Mouse (Mus musculus) splenic B cell, adult 2 months (primary cell): ENCODE data around the gene Xrcc5.

Experiments used
- DNase-seq: peaks from one replicate; pipeline ENCODE4 v3.0.0-alpha.2; 2011; ENCODE audit warnings: low read depth, low spot score
- H3K27me3 ChIP-seq: 2 replicates; pipeline ENCODE4 v1.6.1; 2012; ENCODE audit warnings: mild to moderate bottlenecking, low read length, moderate library complexity, mixed read lengths; ENCODE audit not compliant: control insufficient read depth, poor library complexity, insufficient read depth, severe bottlenecking
- H3K36me3 ChIP-seq: 2 replicates; pipeline ENCODE4 v1.6.1; 2012; ENCODE audit warnings: mild to moderate bottlenecking, low read length, moderate library complexity, mixed read lengths; ENCODE audit not compliant: control insufficient read depth, poor library complexity, insufficient read depth, severe bottlenecking

Xrcc5 gene

DNA sequence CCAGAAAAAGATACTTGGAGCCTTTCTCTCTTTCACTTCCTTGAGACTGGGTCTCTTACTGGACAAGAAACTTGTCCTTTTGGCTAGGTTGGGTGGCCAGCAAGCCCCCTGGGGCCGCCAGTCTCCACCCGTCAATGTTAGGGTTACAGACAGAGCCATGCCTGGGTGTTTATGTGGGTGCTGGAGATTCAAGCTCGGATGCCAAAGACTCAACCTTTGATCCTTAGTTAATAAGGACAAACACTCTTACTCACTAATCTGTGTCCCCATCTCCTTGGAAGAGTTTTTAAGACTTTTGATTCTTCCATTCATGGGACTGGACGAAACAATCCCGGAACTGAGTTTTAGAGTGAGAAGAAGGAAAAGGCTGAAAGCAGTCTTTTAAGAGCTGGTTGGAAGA lies 31.1 kb downstream of the Xrcc5 start:
- H3K36me3 ChIP-seq: peaks cover 10% of the 10 kb centered on the region; the same call in 1 of the 2 replicates

DNA sequence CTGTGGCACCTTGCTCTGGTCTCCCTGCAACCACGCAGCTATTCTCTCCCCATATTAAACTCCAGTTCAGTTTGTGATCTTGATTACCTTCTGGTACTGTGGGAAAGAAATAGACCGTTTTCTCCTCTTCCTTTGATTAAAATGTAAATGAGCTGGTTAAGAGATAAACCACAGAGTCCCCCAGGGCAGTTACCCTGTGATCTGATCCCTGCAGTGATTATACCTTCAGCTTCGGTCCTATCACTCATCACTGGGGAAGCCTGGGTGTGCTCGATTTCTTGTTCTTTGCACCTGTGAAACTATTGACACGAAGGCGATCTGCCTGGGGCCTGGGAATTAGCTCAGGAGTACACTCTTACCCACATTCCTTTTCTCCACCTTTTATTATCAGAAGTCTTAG lies 40.7 kb downstream of the Xrcc5 start:
- no peak for DNase-seq
- 0 out of 2 replicates have a peak, but pooled peaks cover 2% of the 10 kb centered on the region for H3K36me3 ChIP-seq

More for the DNA sequence above, 31.1 kb downstream of the Xrcc5 start:
- DNase-seq: no peak
- H3K27me3 ChIP-seq: no peaks in the 10 kb centered on the region

DNA sequence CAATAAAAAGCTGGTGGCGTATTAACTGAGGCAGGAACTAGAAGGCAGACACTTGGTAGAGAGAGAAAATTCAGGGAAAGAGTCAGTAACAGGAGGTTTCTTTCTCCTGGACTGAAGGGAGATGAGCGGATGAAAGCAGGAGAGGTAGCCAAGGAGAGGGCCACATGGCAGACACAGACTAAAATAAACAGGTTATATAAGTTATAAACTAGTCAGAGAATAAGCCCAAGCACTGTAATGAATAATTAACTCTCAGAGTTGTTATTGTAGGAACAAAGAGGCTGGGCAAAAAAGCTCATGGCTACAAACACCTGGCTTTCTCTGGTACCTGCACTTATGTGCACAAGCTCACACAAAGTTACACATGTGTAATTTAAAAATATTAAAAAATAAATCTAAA lies 47.6 kb downstream of the Xrcc5 start:
- Histone ChIP-seq H3K36me3 (peaks cover 6% of the 10 kb centered on the region), H3K27me3 (no peaks in the 10 kb centered on the region)
- no peak for DNase-seq

More for the DNA sequence above, 40.7 kb downstream of the Xrcc5 start:
- H3K27me3 ChIP-seq: no peaks in the 10 kb centered on the region

DNA sequence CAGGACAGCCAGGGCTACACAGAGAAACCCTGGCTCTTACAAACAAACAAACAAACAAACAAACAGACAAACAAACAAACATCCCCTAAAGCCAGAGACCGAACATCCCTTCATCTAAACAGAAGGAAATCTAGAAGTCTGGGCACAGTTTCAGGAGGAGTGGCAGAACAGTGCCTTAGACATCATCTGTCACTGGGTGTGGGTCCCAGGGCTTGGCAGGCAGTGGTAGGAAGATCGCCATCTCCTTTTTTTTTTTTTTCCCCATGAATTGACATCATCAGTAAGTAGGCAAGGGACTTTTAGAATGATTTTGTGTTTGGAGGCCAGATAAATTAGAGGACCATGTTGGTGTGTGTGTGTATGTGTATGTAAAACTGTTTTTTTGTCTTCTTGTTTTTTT lies 51.0 kb downstream of the Xrcc5 start:
- no peak for DNase-seq
- H3K36me3 ChIP-seq: peaks cover 6% of the 10 kb centered on the region
- H3K27me3 ChIP-seq: no peaks in the 10 kb centered on the region

DNA sequence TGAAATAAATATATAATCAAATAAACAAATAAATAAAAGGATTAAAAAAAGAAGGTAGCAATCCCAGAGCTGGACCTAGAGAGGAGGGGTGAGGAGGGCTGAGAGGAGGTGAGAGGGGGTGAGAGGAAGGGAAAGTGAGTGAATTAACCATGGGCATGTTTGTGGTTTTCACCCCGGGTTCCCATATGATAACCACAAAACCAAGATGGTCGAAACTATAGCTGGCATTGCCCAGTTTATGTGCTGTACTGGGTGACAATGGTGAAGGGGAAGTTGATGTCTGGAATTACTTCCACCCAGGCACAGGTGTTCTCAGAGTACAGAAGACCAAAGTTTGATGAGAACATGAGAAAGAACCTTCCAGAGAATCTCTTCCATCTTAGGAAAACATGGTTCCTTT lies 52.2 kb downstream of the Xrcc5 start:
- Histone ChIP-seq H3K36me3 (peaks cover 6% of the 10 kb centered on the region), H3K27me3 (no peaks in the 10 kb centered on the region)
- no peak for DNase-seq

DNA sequence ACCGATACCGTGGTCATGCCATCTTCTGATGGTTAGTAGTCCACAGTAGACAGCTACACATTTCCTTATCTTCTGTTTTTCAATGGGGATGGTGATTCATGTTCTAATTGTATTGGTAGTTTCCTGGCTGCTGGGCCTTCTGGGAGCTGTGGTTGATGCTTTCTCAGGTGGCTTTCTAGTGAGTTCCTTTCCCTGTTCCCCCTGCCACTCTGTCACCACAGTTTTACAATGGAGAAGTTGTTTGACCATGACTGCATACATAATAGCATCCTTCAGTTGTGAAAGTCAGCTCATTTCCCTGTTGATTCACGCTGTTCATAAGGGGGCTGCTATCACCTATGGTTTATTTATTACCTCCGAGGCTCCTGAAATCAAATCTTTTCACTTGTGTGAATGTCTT lies 53.6 kb downstream of the Xrcc5 start:
- DNase-seq: no peak
- H3K27me3 ChIP-seq: no peaks in the 10 kb centered on the region
- H3K36me3 ChIP-seq: peaks cover 4% of the 10 kb centered on the region; the same call in 1 of the 2 replicates

DNA sequence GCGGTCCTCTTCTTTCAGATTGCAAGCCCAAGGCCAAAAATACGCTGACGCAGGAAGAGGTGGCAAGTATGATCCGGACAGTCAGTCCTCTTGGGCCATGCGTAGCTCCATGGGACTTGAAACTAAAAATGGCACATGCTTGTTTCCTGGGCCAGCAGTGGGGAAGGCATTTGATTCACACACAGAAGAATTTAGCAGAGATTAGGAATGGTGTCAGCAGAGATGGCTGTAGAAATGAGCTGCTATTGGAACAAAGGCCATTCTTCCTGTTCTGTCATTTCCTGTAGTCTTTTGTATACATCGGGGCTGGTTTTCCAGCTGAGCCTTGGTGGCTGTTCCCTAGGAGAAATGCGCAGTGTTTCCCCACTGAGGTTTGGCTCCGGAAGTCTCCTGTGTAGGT lies 57.4 kb downstream of the Xrcc5 start:
- DNase-seq: no peak
- Histone ChIP-seq H3K36me3 (no peaks in the 10 kb centered on the region; the same call in 1 of the 2 replicates), H3K27me3 (no peaks in the 10 kb centered on the region)

DNA sequence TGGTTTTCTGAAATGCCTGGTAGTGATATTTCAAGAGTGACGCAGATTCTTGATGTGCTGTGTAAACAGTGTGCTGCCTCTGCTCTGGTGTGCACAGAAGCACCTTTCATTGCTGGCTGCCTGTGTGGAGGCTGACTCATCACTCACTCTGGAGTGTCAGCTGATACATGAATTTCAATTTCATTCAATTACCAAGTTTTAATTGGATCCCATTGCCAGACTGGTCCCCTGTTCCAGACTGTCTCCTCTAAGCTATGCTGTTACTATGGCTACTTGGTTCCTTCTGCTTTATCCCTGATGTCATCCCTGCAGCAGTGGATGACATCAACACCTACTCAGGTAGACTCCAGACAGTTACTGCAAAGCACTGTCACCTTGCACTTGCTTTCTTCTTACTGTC lies 65.3 kb downstream of the Xrcc5 start:
- Histone ChIP-seq H3K36me3 (peaks cover 3% of the 10 kb centered on the region; the same call in 1 of the 2 replicates), H3K27me3 (no peaks in the 10 kb centered on the region)
- DNase-seq: no peak

DNA sequence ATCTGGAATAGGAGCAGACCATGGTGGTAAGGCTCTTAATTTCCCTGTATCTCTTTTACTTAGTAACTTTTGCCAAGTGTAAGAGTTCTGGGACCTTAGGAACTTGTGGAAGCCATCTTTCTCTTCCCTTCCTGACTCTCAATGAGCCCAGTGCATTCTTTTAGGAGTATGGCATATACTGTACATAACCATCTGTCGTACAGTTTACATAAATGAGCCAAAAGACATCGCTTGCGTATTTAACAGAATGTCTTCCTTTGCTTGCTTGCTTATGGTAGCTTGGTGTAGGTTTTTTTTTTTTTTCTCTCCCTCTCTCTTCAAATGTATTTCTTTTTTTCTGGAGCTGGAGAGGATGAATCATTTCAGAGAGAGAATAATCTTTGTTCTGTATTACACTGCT lies 65.7 kb downstream of the Xrcc5 start:
- no peak for DNase-seq
- Histone ChIP-seq H3K36me3 (peaks cover 3% of the 10 kb centered on the region; the same call in 1 of the 2 replicates), H3K27me3 (no peaks in the 10 kb centered on the region)

DNA sequence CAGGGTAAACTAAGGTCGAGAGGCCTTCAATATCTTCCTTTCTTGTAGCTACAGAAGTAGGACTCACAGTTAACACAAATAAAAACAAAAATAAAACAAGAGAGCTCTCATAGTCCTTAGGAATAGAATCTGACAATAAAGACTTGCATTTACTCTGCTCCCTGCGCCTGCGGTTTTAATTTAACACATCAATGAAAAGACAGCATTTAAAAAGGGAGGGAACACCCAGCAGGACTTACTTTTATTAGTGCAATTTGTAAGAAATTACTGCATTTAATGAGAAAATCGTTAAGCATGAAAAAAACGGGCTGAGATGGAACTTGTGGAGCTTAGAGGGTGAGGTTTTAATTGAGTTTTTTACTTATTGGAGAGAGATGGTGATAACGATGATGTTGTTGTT lies 66.4 kb downstream of the Xrcc5 start:
- no peak for DNase-seq
- Histone ChIP-seq H3K36me3 (peaks cover 3% of the 10 kb centered on the region; the same call in 1 of the 2 replicates), H3K27me3 (no peaks in the 10 kb centered on the region)

DNA sequence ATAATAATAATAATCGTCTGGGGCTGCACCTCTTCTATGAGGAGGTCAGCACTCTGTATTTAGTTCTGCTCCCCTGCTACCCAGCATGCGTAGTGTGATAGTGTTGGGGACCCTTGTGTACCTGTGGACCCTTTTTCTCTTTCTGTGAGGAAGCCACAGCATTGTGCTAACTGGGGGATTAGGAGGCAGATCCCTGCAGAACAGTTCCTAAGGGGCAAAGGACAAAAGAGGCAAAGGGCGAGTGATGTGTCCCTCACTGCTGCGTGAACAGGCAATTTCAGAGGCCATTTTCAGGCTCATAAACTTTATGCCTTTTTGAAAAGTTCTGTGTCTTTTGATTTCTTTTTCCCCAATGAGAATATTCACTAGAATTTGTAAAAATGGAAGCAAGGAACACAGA lies 66.8 kb downstream of the Xrcc5 start:
- H3K36me3 ChIP-seq: peaks cover 3% of the 10 kb centered on the region; the same call in 1 of the 2 replicates
- DNase-seq: no peak
- H3K27me3 ChIP-seq: no peaks in the 10 kb centered on the region

DNA sequence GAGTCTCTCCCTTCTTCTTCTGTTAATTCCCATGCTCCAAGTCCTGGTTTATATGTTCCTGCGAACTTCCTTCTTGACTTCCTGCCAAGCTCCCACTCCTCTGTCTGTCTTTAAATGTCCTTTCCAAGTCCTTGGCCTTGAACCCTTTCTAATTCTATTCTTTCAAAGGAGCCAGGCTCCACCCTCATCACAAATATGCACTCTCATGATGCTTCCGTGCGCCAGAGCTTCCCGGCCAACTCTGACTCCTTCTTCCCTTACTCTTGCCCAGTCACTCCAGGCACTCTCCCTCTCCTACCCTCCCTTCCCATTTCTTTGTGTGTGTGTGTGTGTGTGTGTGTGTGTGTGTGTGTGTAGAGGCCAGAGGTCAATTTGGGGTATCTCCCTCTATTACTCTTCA lies 70.9 kb downstream of the Xrcc5 start:
- no peak for DNase-seq
- Histone ChIP-seq H3K36me3 (no peaks in the 10 kb centered on the region), H3K27me3 (no peaks in the 10 kb centered on the region)

DNA sequence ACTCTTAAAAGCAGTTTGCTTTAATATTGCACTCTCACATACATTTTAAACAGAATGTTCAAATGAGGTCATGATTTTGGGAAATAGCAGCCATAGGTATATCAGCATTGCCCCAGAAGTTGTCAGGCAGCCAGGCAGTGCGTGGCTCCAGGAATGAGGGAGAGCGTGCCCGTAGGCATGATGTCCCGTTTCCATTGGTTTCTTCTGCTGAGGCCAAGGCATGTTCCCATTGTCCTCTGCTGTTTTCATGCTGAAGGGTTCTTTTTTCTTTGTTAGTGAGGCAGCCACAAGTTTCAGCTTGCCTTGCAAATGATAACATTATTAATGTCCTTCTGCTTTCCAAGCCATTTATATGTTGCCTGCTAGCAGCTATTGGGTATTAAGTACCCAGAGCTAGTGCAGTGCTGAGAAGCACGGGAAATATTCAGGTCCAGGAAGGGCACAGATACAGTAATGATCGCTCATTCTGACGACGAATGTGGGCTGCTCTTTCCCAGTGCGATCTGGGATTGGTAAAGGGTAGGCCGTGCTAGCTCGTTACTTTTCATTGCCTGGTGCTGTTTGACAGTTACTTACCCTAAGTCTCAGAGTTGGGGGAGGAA lies 72.6 kb downstream of the Xrcc5 start:
- Histone ChIP-seq H3K36me3 (no peaks in the 10 kb centered on the region), H3K27me3 (no peaks in the 10 kb centered on the region)
- DNase-seq: no peak

DNA sequence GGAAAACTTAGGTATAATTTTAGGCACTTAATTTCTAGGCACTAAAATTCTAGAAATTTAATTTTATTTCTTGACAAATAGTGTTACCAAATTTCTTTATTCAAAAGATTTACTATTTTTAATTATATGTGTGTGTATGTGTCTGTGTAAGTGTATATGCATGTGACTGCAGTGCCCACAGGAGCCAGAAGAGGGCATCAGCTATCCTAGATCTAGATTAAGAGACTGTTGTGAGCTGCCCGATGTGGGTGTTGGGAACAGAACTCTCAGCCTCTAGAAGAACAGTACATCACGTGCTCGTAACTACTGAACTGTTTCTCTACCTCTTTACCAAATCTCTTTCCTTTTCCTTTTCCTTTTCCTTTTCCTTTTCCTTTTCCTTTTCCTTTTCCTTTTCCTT lies 73.3 kb downstream of the Xrcc5 start:
- Histone ChIP-seq H3K36me3 (no peaks in the 10 kb centered on the region), H3K27me3 (no peaks in the 10 kb centered on the region)
- DNase-seq: no peak

DNA sequence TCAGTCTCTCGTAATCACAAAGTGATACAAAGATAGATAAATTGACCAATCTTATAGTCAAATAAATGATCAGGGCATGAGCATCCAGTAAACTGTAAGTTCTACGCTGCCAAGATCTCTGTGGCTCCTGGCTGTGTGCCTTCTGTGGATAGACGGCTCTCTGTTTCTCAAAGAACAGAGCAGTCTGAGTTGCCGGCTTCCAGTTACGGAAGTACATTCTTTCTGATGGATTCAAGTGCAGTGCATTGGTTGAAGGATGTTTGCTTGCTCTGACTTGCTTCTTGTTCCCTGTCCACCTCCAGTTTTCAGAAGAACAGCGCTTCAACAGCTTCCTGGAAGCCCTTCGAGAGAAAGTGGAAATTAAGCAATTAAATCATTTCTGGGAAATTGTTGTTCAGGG lies 75.8 kb downstream of the Xrcc5 start:
- no peak for DNase-seq
- no peaks in the 10 kb centered on the region for H3K27me3 ChIP-seq

DNA sequence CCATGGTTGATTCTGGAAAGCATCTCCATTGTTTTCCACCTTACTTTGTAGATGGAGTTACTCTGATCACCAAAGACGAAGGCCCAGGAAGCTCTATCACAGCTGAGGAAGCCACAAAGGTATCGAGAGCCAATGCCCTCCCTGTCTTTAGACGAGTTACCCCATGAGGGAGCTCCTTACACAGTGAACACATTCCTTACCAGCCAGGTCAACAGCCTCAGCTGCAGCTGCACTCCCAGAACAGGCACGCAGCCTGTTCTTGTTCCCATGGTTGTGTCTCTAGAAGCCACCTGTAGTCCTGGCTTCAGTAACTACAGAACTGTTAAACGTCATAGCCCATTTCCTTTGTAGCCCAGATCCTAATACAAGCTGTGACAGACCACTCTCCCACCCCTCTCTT lies 76.4 kb downstream of the Xrcc5 start:
- Histone ChIP-seq H3K36me3 (no peaks in the 10 kb centered on the region), H3K27me3 (no peaks in the 10 kb centered on the region)
- no peak for DNase-seq

More for the DNA sequence above, 75.8 kb downstream of the Xrcc5 start:
- no peaks in the 10 kb centered on the region for H3K36me3 ChIP-seq
